Mouse (Mus musculus) intestine, embryonic 16.5 days (tissue): ENCODE results near the gene Tmem102. TPM values are rescaled to one million over a fixed set of nuclear protein-coding genes. Genes with fewer than 3 reads are reported as not detected.
A peak's percentile ranks its signal among the peaks of the same experiment; 100 is the strongest.

Source experiments
- ATAC-seq: fragments of 200-750 bp; cut with Nextera tagmentation; 2 replicates; pipeline ENCODE4 v1.8.0; 2017; ENCODE audit warnings: moderate TSS enrichment, moderate library complexity
- H3K27ac ChIP-seq: fragments of 300-500 bp; sonication (generic); 2 replicates; pipeline ENCODE4 v1.5.1; 2014; ENCODE audit warnings: mild to moderate bottlenecking, low read length
- H3K27me3 ChIP-seq: fragments of 300-500 bp; sonication (generic); replicated peaks from 2 replicates; pipeline ENCODE4 v1.6.1; 2014; ENCODE audit warnings: low read length, control low read depth, mixed read lengths; ENCODE audit not compliant: control insufficient read depth, insufficient read depth
- H3K36me3 ChIP-seq: fragments of 300-500 bp; sonication (generic); 2 replicates; pipeline ENCODE4 v1.6.1; 2014; ENCODE audit warnings: low read length, control low read depth; ENCODE audit not compliant: control insufficient read depth, insufficient read depth
- H3K4me1 ChIP-seq: fragments of 300-500 bp; sonication (generic); 2 replicates; pipeline ENCODE4 v1.6.1; 2014; ENCODE audit warnings: low read length, control low read depth, mixed read lengths; ENCODE audit not compliant: control insufficient read depth, insufficient read depth
- H3K4me2 ChIP-seq: fragments of 300-500 bp; sonication (generic); 2 replicates; pipeline ENCODE4 v1.6.1; 2014; ENCODE audit warnings: low read depth, low read length, control low read depth
- H3K4me3 ChIP-seq: fragments of 300-500 bp; sonication (generic); 2 replicates; pipeline ENCODE4 v1.5.1; 2014; ENCODE audit warnings: mild to moderate bottlenecking, low read length
- H3K9ac ChIP-seq: fragments of 300-500 bp; sonication (generic); 2 replicates; pipeline ENCODE4 v1.6.1; 2014; ENCODE audit warnings: low read depth, low read length
- H3K9me3 ChIP-seq: fragments of 300-500 bp; sonication (generic); 2 replicates; pipeline ENCODE4 v1.6.1; 2016; ENCODE audit warnings: low read length, control low read depth; ENCODE audit not compliant: control insufficient read depth
- WGBS: fragments of 180-500 bp; shearing (Covaris S2); extraction: QIAGEN DNeasy Blood & Tissue Kit; methylation state at CpG from one replicate; pipeline ENCODE4 v1.1.7; 2014; 5-methylcytosine and 5-hydroxymethylcytosine counted together
- polyA plus RNA-seq: library from polyadenylated mRNA; unstranded; fragments of >200 nt; fragmentation: Nextera tagmentation; extraction: Ambion mirVana; gene quantifications from 2 replicates; pipeline ENCODE4 v1.2.1, GENCODE M21; 2015

Tmem102 gene
- polyA plus RNA-seq, 1 experiment from 2014 or later = 34.6 TPM

DNA sequence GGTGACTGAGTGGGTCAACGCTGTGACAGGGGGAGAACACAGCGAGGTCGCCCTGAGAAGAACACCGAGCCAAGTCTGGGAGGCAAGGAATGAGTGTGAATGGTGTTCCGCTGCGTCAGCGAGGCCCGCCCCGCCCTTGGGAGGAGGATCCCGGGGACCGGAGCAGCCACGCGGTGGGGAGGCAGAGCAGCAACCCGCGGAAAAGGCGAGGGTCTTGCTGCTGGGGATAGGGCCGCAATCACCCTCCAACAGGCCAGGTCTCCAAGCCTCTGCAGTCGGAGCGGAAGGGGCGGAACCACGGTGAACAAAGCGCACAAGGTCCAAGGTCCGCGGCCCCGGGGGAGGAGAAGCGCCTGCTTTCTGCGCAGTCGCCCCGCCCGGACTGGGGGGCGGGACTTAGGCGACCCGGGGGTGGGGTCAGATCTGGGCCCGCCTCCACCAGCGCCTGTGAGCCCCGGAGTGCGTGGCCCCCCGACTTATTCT is 40.8 kb upstream of the Tmem102 start, which contains the start of gene Plscr3:
Gene Plscr3, plus strand, starts transcription at position 179 of the 483 bp plus-strand sequence.
- H3K4me2 ChIP-seq = peak within 1 kb of the TSS; percentile 80
- H3K9me3 ChIP-seq = no peaks in the 10 kb centered on the region
- H3K4me1 ChIP-seq = peaks cover 19% of the 10 kb centered on the region
- peak within 1 kb of the TSS; percentile 70 for H3K4me3 ChIP-seq
- WGBS = under 1% methylated on average over 38 of the region's 38 CpGs
- H3K27ac ChIP-seq = peak within 1 kb of the TSS; percentile 96
- peak within 1 kb of the TSS; percentile 73 for H3K9ac ChIP-seq
- no peaks in the 10 kb centered on the region for H3K27me3 ChIP-seq
- peak; percentile 93 for ATAC-seq
- H3K36me3 ChIP-seq = peaks cover 15% of the 10 kb centered on the region; the same call in 1 of the 2 replicates

DNA sequence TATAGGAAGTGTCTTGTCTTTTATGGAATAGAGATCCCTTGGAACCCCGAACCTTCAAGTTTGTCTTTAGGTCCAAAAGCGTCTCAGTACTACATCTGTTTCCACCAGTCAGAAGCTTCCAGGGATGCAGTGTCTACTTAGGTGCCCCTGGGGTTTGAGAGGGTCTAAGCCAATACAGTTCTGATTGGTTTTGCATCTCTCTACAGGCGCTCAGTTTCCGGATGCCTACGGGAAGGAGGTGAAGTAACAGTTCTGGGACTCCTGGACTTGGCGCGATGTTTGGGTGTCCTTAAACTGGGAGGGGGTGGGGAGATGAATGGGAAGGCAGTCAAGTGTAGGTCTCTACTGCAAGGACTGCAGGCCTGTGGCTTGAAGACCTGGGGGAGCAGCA is 33.3 kb upstream of the Tmem102 start:
- 0 out of 2 replicates have a peak, but pooled peaks cover 3% of the 10 kb centered on the region for H3K36me3 ChIP-seq
- H3K4me2 ChIP-seq = peak overlapping the region; percentile 75
- peak overlapping the region; percentile 79 for H3K9ac ChIP-seq
- peak; percentile 16; the same call in 1 of the 2 replicates for ATAC-seq
- peak overlapping the region; percentile 93 for H3K27ac ChIP-seq
- H3K9me3 ChIP-seq = no peaks in the 10 kb centered on the region
- peak overlapping the region; percentile 71 for H3K4me3 ChIP-seq
- H3K27me3 ChIP-seq = peaks cover 5% of the 10 kb centered on the region; the same call in 1 of the 2 replicates
- peaks cover 27% of the 10 kb centered on the region for H3K4me1 ChIP-seq
- WGBS = under 1% methylated on average over 7 of the region's 7 CpGs

DNA sequence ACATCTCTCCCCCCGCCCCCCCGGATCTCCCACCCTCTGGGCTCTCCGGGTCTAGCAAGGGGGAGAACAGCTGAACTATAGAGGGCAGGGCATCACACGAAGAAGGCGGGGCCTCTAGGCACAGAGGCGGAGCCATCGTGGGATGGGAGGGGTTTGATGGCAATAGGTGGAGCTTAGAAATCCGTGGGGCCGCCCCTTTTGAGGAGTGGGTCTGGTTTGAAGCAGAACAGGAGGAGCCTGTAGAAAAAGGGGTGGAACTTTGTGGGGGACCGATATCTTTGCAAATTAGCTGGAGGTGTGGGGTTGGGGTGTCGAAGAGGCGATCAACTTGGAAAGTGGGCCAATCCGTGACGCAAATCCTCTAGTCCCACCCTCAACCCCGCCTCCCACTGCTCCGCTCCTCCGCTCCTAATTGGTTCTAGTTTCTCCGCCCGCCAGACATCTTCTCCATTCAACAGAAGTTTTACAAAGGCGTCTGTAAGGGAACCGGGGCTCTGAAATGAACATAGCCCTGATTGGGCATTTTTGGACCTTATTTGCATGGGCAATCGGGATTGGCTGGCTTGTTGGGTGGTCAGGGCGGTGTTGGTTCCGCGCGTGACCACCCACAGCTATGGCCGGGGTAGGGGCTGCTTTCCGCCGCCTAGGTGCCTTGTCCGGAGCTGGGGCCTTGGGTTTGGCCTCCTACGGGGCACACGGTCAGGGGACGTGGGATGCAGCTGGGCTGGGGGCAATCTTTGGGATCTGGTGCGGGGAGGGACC is 32.7 kb upstream of the Tmem102 start, which contains the start of gene Tmem256:
Gene Tmem256, plus strand, starts transcription at position 563 of the 762 bp plus-strand sequence.
- 0% methylated on average over 34 of the region's 34 CpGs for WGBS
- Histone ChIP-seq H3K36me3 (0 out of 2 replicates have a peak, but pooled peaks cover 3% of the 10 kb centered on the region), H3K27me3 (peaks cover 5% of the 10 kb centered on the region; the same call in 1 of the 2 replicates), H3K4me1 (peaks cover 29% of the 10 kb centered on the region), H3K27ac (peak within 1 kb of the TSS; percentile 93), H3K9ac (peak within 1 kb of the TSS; percentile 79), H3K4me2 (peak within 1 kb of the TSS; percentile 95), H3K9me3 (no peaks in the 10 kb centered on the region), H3K4me3 (peak within 1 kb of the TSS; percentile 71)
- ATAC-seq = peak; percentile 93

DNA sequence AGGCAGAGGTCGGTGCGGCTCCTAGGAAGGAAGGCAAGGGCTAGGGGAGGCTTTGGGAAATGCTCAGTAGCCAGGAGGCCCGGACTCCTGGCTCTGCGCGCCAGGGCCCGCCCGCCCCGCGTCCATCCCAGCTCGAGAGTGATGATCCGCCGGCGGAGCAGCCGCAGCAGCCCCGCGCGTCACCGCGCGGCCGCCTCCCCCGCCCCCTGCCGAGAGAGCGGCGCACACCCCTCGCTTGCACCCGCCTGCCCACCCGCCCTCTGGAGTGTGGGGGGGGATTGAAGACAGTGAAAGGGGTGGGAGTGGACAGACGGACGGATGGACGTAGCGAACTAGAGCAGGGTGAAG is 32.2 kb upstream of the Tmem102 start, which contains the start of gene Nlgn2:
Gene Nlgn2, minus strand, starts transcription at position 181 of the 348 bp plus-strand sequence.
- peak within 1 kb of the TSS; percentile 93 for H3K27ac ChIP-seq
- peak within 1 kb of the TSS; percentile 79 for H3K9ac ChIP-seq
- peak within 1 kb of the TSS; percentile 71 for H3K4me3 ChIP-seq
- 0% methylated on average over 31 of the region's 32 CpGs for WGBS
- H3K4me2 ChIP-seq = peak within 1 kb of the TSS; percentile 95
- no peaks in the 10 kb centered on the region for H3K9me3 ChIP-seq
- peaks cover 5% of the 10 kb centered on the region; the same call in 1 of the 2 replicates for H3K27me3 ChIP-seq
- H3K4me1 ChIP-seq = peaks cover 29% of the 10 kb centered on the region
- peak; percentile 64 for ATAC-seq
- H3K36me3 ChIP-seq = 0 out of 2 replicates have a peak, but pooled peaks cover 3% of the 10 kb centered on the region

DNA sequence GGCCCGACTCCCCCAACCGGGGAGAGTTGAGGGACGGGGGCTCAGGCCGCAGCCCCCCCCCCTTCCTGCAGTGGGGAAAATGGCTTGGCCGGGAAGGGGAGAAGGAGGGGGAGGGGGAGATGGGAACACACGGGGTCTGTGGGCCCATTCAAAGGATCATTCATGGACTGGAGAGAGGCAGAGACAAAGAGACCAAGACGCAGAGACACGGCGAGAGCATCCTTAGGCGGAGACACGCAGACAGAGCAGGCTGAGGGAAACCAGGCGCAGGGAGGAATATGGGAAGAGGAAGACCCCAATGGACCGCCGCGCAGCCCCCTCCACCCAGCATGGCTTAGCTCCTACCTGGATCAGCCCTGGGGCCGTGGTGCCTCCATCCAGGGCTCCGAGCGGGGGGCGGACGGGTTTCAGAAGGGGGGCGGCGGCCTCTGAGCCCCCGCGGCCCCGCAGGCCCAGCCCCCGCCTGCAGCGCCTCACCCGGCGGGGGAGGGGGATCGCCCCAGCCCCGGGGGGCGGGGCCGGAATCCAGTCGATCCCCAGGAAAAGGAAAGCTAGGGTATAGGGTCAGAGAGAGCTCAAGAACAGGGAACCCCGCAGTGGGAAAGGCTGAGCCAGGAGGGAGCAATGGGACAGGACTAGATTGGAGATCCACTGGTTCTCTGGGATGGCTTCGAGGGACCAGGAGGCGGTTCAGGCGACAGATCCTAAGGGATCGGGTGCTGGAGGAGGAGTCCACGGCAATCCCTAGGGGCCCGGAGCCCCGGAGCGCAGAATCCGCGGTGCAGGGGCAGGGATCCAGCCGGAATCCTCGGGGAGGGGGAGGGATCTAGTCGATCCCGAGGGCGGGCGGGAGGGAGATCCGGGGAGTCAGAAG is 31.5 kb upstream of the Tmem102 start:
- H3K4me1 ChIP-seq = peaks cover 29% of the 10 kb centered on the region
- 0 out of 2 replicates have a peak, but pooled peaks cover 3% of the 10 kb centered on the region for H3K36me3 ChIP-seq
- peak overlapping the region; percentile 79 for H3K9ac ChIP-seq
- H3K4me2 ChIP-seq = peak overlapping the region; percentile 95
- WGBS = 2% methylated on average over 49 of the region's 52 CpGs
- peak overlapping the region; percentile 71 for H3K4me3 ChIP-seq
- H3K27me3 ChIP-seq = peaks cover 5% of the 10 kb centered on the region; the same call in 1 of the 2 replicates
- no peaks in the 10 kb centered on the region for H3K9me3 ChIP-seq
- peak overlapping the region; percentile 81 for H3K27ac ChIP-seq
- peak; percentile 7; the same call in 1 of the 2 replicates for ATAC-seq

DNA sequence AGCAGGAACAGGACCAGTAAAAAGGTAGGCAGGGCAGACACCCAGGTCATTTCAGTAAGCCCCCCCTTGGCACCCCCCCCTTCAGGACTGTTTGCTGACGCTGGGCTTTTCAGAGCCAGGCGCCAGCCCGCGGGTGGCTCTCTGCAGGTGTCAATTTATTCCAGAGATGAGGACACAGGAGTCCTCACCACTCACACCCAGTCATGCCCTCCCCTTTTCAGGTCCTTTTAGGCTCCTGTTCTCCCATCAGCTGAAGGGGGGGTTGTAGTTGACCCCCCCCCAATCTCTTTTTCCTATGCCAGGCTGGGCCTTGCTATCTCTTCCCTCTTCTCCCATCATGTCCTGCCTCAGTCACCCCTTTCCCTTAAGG is 30.5 kb upstream of the Tmem102 start:
- Histone ChIP-seq H3K36me3 (0 out of 2 replicates have a peak, but pooled peaks cover 3% of the 10 kb centered on the region), H3K4me2 (peak overlapping the region; percentile 95), H3K27me3 (peaks cover 5% of the 10 kb centered on the region; the same call in 1 of the 2 replicates), H3K9me3 (no peaks in the 10 kb centered on the region), H3K4me1 (peaks cover 29% of the 10 kb centered on the region), H3K4me3 (peak overlapping the region; percentile 71), H3K9ac (peak overlapping the region; percentile 78), H3K27ac (no peak overlapping the region)
- ATAC-seq = no peak
- 29% methylated on average over 4 of the region's 4 CpGs for WGBS

DNA sequence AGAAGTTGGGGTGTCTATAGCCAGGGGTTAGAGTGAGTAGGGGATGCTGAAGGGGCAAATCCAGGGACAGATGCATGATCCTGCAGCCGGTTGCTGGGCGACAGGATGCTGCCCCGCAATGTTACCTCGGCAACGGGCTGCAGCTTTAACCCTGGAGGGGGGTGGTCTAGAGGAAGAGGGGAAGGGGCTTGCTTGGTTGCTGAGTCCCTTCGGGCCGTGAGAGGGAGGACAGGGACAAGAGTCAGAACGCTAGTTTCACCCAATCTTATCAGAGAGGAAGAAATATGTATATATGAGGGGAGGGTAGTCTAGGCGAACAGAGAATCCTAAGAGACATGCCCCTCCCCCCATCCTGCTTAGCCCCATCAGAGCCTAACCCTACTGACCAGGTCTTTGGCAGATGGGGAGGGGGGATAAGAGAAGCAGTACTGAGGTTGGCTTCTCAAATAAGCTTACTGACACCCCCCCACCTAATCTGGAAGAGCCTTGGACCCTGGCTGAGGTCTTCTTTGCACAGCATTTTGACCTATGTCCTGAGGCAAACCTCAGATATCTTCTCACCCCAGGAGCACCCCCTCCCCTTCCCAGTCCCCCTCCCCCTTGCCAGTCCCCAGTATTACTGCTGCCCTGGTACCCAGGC is 30.0 kb upstream of the Tmem102 start:
- H3K4me3 ChIP-seq = peak overlapping the region; percentile 71; the same call in 1 of the 2 replicates

DNA sequence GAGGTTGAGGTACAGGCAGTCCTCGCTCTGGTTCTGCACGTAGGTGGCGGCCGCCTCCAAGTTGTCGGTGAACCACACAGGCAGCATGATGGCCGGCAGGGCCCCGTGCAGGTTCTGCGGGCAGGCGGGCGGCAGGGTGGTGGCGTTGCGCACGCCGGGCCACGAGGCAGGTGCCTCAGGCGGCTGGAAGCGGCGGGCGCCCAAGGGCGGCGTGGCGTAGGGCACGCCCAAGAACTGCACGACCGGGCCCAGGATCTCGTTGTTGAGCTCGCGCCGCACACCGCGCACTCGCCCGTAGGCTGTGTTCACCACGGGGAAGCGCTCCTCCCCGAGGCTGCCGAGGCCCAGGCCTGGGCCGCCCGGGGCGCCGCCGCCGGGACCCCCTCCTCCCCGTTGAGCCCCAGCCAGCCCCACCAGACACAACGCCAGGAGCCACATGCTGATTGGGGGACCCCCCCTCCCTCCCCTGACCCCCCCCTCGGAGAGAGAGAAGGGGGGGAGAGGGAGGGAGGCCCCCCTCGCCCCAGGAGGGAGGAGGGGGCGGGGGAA is 28.7 kb upstream of the Tmem102 start:
- Histone ChIP-seq H3K27ac (0 out of 2 replicates have a peak overlapping the region, but pooled peaks have one; percentile 2), H3K4me3 (peak overlapping the region; percentile 45), H3K4me1 (peaks cover 29% of the 10 kb centered on the region), H3K27me3 (peaks cover 5% of the 10 kb centered on the region; the same call in 1 of the 2 replicates), H3K9ac (peak overlapping the region; percentile 78), H3K4me2 (peak overlapping the region; percentile 95), H3K36me3 (0 out of 2 replicates have a peak, but pooled peaks cover 3% of the 10 kb centered on the region), H3K9me3 (no peaks in the 10 kb centered on the region)
- 6% methylated on average over 46 of the region's 48 CpGs for WGBS
- no peak for ATAC-seq

More for the DNA sequence above, 30.0 kb upstream of the Tmem102 start:
- no peaks in the 10 kb centered on the region for H3K9me3 ChIP-seq
- peak overlapping the region; percentile 95 for H3K4me2 ChIP-seq
- H3K36me3 ChIP-seq = 0 out of 2 replicates have a peak, but pooled peaks cover 3% of the 10 kb centered on the region
- H3K9ac ChIP-seq = peak overlapping the region; percentile 78
- no peak for ATAC-seq
- H3K4me1 ChIP-seq = peaks cover 29% of the 10 kb centered on the region
- H3K27ac ChIP-seq = no peak overlapping the region
- peaks cover 5% of the 10 kb centered on the region; the same call in 1 of the 2 replicates for H3K27me3 ChIP-seq
- WGBS = 26% methylated on average over 9 of the region's 9 CpGs
